Mouse (Mus musculus) G1E (cell line): ENCODE data around the gene Fcgrt. TPM values are rescaled to one million over a fixed set of nuclear protein-coding genes. Genes with fewer than 3 reads are reported as not detected.

Experiments
- ATAC-seq: 2 replicates; pipeline ENCODE4 v1.8.0; 2016; ENCODE audit warnings: mild to moderate bottlenecking; ENCODE audit not compliant: insufficient number of reproducible peaks, poor library complexity, low FRiP score, severe bottlenecking; ENCODE audit errors: extremely low read depth
- DNase-seq: peaks from one replicate; pipeline ENCODE4 v3.0.0; 2012; ENCODE audit warnings: low spot score
- H3K27me3 ChIP-seq: 2 replicates; pipeline ENCODE4 v1.6.1; 2012; ENCODE audit warnings: mild to moderate bottlenecking, low read length, inconsistent platforms; ENCODE audit not compliant: insufficient read depth
- H3K36me3 ChIP-seq: replicated peaks from 2 replicates; pipeline ENCODE3; 2012; ENCODE audit warnings: mild to moderate bottlenecking, inconsistent platforms
- H3K4me1 ChIP-seq: 2 replicates; pipeline ENCODE4 v1.6.1; 2012; ENCODE audit warnings: low read depth, low read length, inconsistent platforms, mixed read lengths; ENCODE audit not compliant: insufficient read depth
- H3K4me3 ChIP-seq: 2 replicates; pipeline ENCODE4 v1.5.1; 2012; ENCODE audit warnings: low read depth, mild to moderate bottlenecking, inconsistent platforms, low read length, moderate library complexity, mixed read lengths
- H3K9me3 ChIP-seq: replicated peaks from 2 replicates; pipeline ENCODE4 v1.6.1; 2012; ENCODE audit warnings: inconsistent platforms
- CTCF ChIP-seq: IDR thresholded peaks from 2 replicates; pipeline ENCODE4 v1.5.1; 2012; ENCODE audit warnings: low read depth, low read length, inconsistent platforms, mixed read lengths
- GATA1 ChIP-seq: IDR thresholded peaks from 2 replicates; pipeline ENCODE4 v1.6.1; 2012; ENCODE audit warnings: borderline replicate concordance, low read length, inconsistent platforms, mixed read lengths
- GATA2 ChIP-seq: IDR thresholded peaks from 2 replicates; pipeline ENCODE4 v1.6.1; 2012; ENCODE audit warnings: low read depth, low read length, inconsistent platforms, borderline replicate concordance
- POLR2AphosphoS5 ChIP-seq: IDR thresholded peaks from 2 replicates; pipeline ENCODE4 v1.6.1; 2012; ENCODE audit warnings: low read depth, low read length, inconsistent platforms; ENCODE audit not compliant: insufficient replicate concordance
- TAL1 ChIP-seq: conservative IDR thresholded peaks from 2 replicates; pipeline ENCODE4 v1.6.1; 2012; ENCODE audit warnings: low read depth, low read length, inconsistent platforms, mixed read lengths
- polyA plus RNA-seq: library from polyadenylated mRNA; stranded (reverse); fragments of >175 nt; gene quantifications from 2 replicates; pipeline ENCODE4 v1.2.3, GENCODE M21; 2012
- total RNA-seq, 2 experiments: library from RNA; stranded (forward) in 1 of 2; stranded (reverse) in 1 of 2; fragments of 200-1000 nt in 1 of 2; fragments of >200 nt in 1 of 2; fragmentation: Nextera tagmentation in 1 of 2; gene quantifications; 2 replicates each; pipeline ENCODE4 v1.2.3; 2014 to 2017

Gene Fcgrt
- total and polyA plus RNA-seq, 3 experiments, result not detected

DNA sequence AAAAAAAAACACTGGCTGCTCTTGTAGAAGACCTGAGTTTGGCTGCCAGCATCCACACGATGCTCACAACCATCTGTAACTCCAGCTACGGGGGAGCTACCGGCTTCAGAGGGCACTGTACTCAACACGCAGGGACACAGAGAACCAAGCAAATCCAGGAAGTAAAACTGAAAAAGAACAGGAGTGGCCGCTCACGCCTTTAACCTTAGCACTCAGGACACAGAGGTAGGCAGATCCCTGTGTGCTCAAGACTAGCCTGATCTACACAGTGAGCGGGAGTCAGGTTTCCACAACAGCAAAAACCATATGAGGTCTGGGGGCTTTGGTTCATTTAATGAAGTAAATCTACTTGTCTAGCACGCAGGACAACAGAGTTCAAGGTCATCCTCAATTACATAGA is 1.8 kb upstream of the Fcgrt start:
- Histone ChIP-seq H3K27me3 (peaks cover 55% of the 10 kb centered on the region), H3K9me3 (no peaks in the 10 kb centered on the region), H3K4me1 (peaks cover 12% of the 10 kb centered on the region), H3K4me3 (no peak overlapping the region), H3K36me3 (no peaks in the 10 kb centered on the region)
- TF ChIP-seq GATA1 (no peak), GATA2 (no peak), POLR2AphosphoS5 (no peak), TAL1 (no peak), CTCF (no peak)
- ATAC-seq (no peak), DNase-seq (no peak)

DNA sequence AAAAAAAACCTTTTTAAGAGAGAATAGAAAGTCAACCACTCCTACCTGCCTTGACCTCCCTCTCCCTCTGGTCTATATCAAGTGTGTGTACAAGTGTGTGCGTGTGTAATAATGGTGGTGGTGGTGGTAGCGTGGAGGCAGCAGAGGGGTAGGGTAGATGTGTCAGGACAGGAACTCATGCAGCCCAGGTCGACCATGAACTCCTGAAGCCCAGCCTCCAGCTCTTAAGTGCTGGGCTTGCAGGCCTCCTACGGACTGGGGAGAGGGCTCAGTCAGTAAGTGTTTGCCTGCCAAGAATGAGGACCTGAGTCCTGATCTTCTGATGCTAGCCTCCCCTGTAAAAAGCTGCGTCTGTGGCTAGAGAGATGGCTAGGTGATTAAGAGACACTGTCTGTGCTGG is 1.3 kb upstream of the Fcgrt start:
- Histone ChIP-seq H3K4me3 (no peak overlapping the region), H3K4me1 (peaks cover 10% of the 10 kb centered on the region), H3K27me3 (peaks cover 55% of the 10 kb centered on the region), H3K9me3 (no peaks in the 10 kb centered on the region), H3K36me3 (no peaks in the 10 kb centered on the region)
- no peak for TF ChIP-seq GATA2
- TF ChIP-seq GATA1, result no peak
- no peak for TF ChIP-seq POLR2AphosphoS5
- TF ChIP-seq TAL1, result no peak
- no peak for TF ChIP-seq CTCF
- ATAC-seq, result no peak
- no peak for DNase-seq

DNA sequence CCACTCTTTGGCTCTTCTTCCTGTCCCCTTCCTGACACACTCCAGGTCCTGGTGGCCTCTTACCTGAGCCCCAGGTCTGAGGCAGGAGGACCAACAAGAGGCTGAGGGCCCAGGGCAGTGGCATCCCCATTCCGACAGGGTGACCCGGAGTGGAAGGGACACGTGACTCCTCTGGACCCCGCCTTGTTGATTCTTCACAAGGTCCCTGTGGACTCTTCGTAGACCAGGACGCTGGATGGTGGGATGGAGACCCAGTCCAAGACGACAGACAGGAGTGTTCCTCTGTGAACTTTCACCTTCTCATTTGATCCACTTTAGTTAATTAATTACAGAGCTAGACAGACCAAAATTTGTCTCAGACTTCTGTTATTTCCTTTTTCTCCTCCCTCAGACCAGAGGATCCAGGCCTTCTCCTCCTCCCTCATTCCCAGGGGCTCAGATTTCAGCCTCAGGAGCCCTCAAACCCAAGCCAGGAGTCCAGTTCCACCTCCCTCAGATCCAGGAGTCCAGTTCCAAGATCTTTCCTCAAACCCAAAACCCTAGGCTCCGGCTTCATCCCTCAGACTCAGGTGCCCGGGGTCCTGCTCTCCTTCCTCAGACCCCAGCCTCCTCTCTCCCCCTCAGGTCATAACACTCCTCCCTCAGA is 588 bp downstream of the Fcgrt start:
- peaks cover 55% of the 10 kb centered on the region for H3K27me3 ChIP-seq
- TF ChIP-seq GATA1 (no peak), GATA2 (no peak), CTCF (no peak), POLR2AphosphoS5 (no peak), TAL1 (no peak)

DNA sequence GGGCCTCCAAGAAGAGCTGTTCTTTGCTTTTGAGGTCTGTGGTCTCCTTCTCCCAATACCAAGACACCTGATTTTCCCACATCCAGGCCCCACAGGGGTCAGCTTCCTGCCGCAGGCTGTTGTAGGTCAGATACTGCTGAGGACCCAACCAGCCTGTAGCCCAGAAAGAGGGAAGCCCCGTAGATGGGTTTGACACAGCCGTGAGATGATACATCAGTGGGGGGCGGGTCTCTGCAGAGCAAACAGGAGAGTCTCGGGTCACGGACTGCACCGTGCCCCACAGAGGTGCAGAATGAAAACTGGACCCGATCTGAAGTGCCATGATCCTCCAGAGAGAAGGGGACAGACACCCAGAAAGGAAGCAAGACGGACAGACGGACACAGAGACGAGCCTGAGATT is 1.2 kb downstream of the Fcgrt start:
- no peaks in the 10 kb centered on the region for H3K36me3 ChIP-seq
- H3K4me1 ChIP-seq, result peaks cover 17% of the 10 kb centered on the region
- TF ChIP-seq CTCF, result no peak
- TF ChIP-seq TAL1, result no peak
- H3K4me3 ChIP-seq, result no peak overlapping the region
- peaks cover 55% of the 10 kb centered on the region for H3K27me3 ChIP-seq
- DNase-seq, result no peak
- H3K9me3 ChIP-seq, result no peaks in the 10 kb centered on the region
- no peak for ATAC-seq

More for the DNA sequence above, 588 bp downstream of the Fcgrt start:
- DNase-seq (no peak), ATAC-seq (no peak)
- Histone ChIP-seq H3K4me1 (peaks cover 15% of the 10 kb centered on the region), H3K9me3 (no peaks in the 10 kb centered on the region), H3K4me3 (no peak overlapping the region), H3K36me3 (no peaks in the 10 kb centered on the region)

DNA sequence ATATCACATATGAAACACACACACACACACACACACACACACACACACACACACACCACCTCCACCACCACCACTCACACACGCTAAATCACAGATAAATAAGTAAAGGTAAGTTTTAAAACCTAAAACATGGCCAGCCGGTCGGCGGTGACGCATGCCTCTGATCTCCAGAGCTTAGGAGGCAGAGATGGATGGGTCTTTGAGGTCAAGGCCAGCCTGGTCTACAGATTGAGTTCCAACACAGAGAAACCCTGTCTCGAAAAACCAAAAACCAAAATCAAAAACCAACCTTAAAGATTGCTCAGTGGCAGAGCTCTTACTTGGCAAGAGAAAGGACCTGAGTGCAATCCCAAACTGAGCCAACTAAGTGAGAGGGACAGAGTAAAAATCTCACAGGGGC is 3.6 kb downstream of the Fcgrt start:
- no peaks in the 10 kb centered on the region for H3K9me3 ChIP-seq
- H3K4me3 ChIP-seq, result no peak overlapping the region
- H3K36me3 ChIP-seq, result no peaks in the 10 kb centered on the region
- DNase-seq (no peak), ATAC-seq (no peak)
- TF ChIP-seq TAL1 (no peak), GATA1 (no peak), POLR2AphosphoS5 (no peak), CTCF (no peak), GATA2 (no peak)
- peaks cover 41% of the 10 kb centered on the region for H3K27me3 ChIP-seq
- peaks cover 26% of the 10 kb centered on the region for H3K4me1 ChIP-seq

DNA sequence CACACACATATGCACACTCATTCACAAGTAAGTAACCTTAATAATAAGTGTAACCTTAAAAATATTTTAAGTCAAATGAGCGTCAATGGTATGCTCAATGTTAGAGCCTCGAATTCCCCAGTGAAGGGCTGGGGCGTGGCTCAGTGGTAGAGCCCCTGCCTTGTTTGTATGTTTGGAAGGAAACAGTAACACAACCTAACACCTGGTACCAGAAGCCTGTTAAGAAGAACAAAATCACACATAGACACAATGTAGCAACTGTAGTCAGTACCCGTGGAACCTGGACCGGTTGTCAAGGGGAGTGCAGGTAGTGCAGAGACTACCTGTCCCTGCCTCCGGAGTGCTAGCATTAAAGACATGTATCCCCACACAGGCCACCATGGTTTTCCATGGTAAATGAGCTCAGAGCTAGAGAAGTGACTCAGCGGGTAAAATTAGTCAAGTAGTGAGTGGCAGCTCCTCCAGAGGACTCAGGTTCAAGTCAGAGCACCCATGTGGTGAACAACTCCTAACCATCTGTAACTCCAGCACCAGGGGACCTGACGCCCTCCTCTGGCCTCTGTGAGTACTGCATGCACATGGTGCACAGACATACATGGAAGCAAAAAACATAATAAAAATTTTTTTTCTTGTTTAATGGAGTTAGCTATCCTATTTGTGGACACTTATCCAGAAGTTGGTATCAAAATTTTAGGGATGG is 5.0 kb downstream of the Fcgrt start:
- no peaks in the 10 kb centered on the region for H3K36me3 ChIP-seq
- no peak for TF ChIP-seq TAL1
- no peak for TF ChIP-seq GATA1
- TF ChIP-seq POLR2AphosphoS5, result no peak
- TF ChIP-seq GATA2, result no peak
- TF ChIP-seq CTCF, result no peak
- no peak overlapping the region for H3K4me3 ChIP-seq
- ATAC-seq (no peak), DNase-seq (no peak)
- H3K27me3 ChIP-seq, result peaks cover 36% of the 10 kb centered on the region
- H3K9me3 ChIP-seq, result no peaks in the 10 kb centered on the region
- H3K4me1 ChIP-seq, result peaks cover 34% of the 10 kb centered on the region
